Mouse (Mus musculus): ENCODE measurements around the gene Ranbp2. TPM values are rescaled to one million over a fixed set of nuclear protein-coding genes. Genes with fewer than 3 reads are reported as not detected.

The Ranbp2 gene
- polyA plus RNA-seq, 1 experiment from 2014 or later: 23.1 TPM

GRCm38 (mm10) chr10:58447280-58447781 is 611 bp downstream of the Ranbp2 start:
- no peak; the same call in none of the 2 replicates for ATAC-seq
- H3K27me3 ChIP-seq (replicated peaks): no peaks in the 10 kb centered on the region
- no peaks in the 10 kb centered on the region for H3K36me3 ChIP-seq
- no peaks in the 10 kb centered on the region for H3K4me1 ChIP-seq (replicated peaks)
- WGBS: under 1% methylated on average over 32 of the region's 32 CpGs
- peak overlapping the region; percentile 51 for H3K4me2 ChIP-seq (replicated peaks)
- no peaks in the 10 kb centered on the region for H3K9me3 ChIP-seq
- peak overlapping the region; percentile 96 for H3K27ac ChIP-seq
- H3K9ac ChIP-seq: peak overlapping the region; percentile 93
- H3K4me3 ChIP-seq (replicated peaks): peak overlapping the region; percentile 94

GRCm38 (mm10) chr10:58451575-58451974 is 4.9 kb downstream of the Ranbp2 start:
- Histone ChIP-seq H3K36me3 (peaks cover 8% of the 10 kb centered on the region; the same call in 1 of the 2 replicates), H3K4me1 (replicated peaks) (no peaks in the 10 kb centered on the region), H3K4me2 (replicated peaks) (no peak overlapping the region), H3K4me3 (replicated peaks) (no peak overlapping the region), H3K9ac (no peak overlapping the region), H3K27me3 (replicated peaks) (no peaks in the 10 kb centered on the region), H3K9me3 (no peaks in the 10 kb centered on the region), H3K27ac (no peak overlapping the region)
- ATAC-seq: no peak

GRCm38 (mm10) chr10:58452185-58452584 is 5.5 kb downstream of the Ranbp2 start:
- Histone ChIP-seq H3K9ac (no peak overlapping the region), H3K36me3 (peaks cover 8% of the 10 kb centered on the region; the same call in 1 of the 2 replicates), H3K4me3 (replicated peaks) (no peak overlapping the region), H3K4me1 (replicated peaks) (no peaks in the 10 kb centered on the region), H3K4me2 (replicated peaks) (no peak overlapping the region), H3K27me3 (replicated peaks) (no peaks in the 10 kb centered on the region), H3K27ac (no peak overlapping the region), H3K9me3 (no peaks in the 10 kb centered on the region)
- 97% methylated on average over 1 of the region's 1 CpGs for WGBS
- ATAC-seq: no peak

- Histone ChIP-seq H3K36me3 (peaks cover 11% of the 10 kb centered on the region; the same call in 1 of the 2 replicates), H3K27me3 (replicated peaks) (no peaks in the 10 kb centered on the region), H3K9ac (no peak overlapping the region), H3K4me3 (replicated peaks) (no peak overlapping the region), H3K9me3 (no peaks in the 10 kb centered on the region), H3K4me1 (replicated peaks) (no peaks in the 10 kb centered on the region), H3K4me2 (replicated peaks) (no peak overlapping the region), H3K27ac (no peak overlapping the region)
- 92% methylated on average over 1 of the region's 1 CpGs for WGBS
- peak; percentile 53; the same call in 1 of the 2 replicates for ATAC-seq
Measured at GRCm38 (mm10) chr10:58459896-58460295, 13.2 kb downstream of the Ranbp2 start.

GRCm38 (mm10) chr10:58477086-58477755 is 30.5 kb downstream of the Ranbp2 start:
- WGBS: 93% methylated on average over 5 of the region's 5 CpGs
- Histone ChIP-seq H3K9ac (no peak overlapping the region), H3K4me3 (replicated peaks) (no peak overlapping the region), H3K27me3 (replicated peaks) (no peaks in the 10 kb centered on the region), H3K27ac (no peak overlapping the region), H3K4me1 (replicated peaks) (no peaks in the 10 kb centered on the region), H3K4me2 (replicated peaks) (no peak overlapping the region), H3K9me3 (no peaks in the 10 kb centered on the region), H3K36me3 (peaks cover 27% of the 10 kb centered on the region)
- no peak for ATAC-seq

- Histone ChIP-seq H3K9ac (no peak overlapping the region), H3K9me3 (no peaks in the 10 kb centered on the region), H3K36me3 (peaks cover 27% of the 10 kb centered on the region), H3K4me1 (replicated peaks) (no peaks in the 10 kb centered on the region), H3K27me3 (replicated peaks) (no peaks in the 10 kb centered on the region), H3K4me2 (replicated peaks) (no peak overlapping the region), H3K27ac (no peak overlapping the region), H3K4me3 (replicated peaks) (no peak overlapping the region)
- 96% methylated on average over 2 of the region's 2 CpGs for WGBS
- no peak for ATAC-seq
Measured at GRCm38 (mm10) chr10:58478071-58478578, 31.4 kb downstream of the Ranbp2 start.

GRCm38 (mm10) chr10:58479954-58480490 is 33.3 kb downstream of the Ranbp2 start:
- Histone ChIP-seq H3K9ac (no peak overlapping the region), H3K27ac (no peak overlapping the region), H3K9me3 (no peaks in the 10 kb centered on the region), H3K4me3 (replicated peaks) (no peak overlapping the region), H3K4me1 (replicated peaks) (no peaks in the 10 kb centered on the region), H3K4me2 (replicated peaks) (no peak overlapping the region), H3K36me3 (peaks cover 31% of the 10 kb centered on the region), H3K27me3 (replicated peaks) (no peaks in the 10 kb centered on the region)
- 96% methylated on average over 4 of the region's 4 CpGs for WGBS
- no peak for ATAC-seq

GRCm38 (mm10) chr10:58491031-58491430 is 44.3 kb downstream of the Ranbp2 start:
- Histone ChIP-seq H3K9me3 (no peaks in the 10 kb centered on the region), H3K27me3 (replicated peaks) (no peaks in the 10 kb centered on the region), H3K4me3 (replicated peaks) (no peak overlapping the region), H3K4me1 (replicated peaks) (no peaks in the 10 kb centered on the region), H3K27ac (no peak overlapping the region), H3K36me3 (peaks cover 15% of the 10 kb centered on the region), H3K4me2 (replicated peaks) (no peak overlapping the region), H3K9ac (no peak overlapping the region)
- 91% methylated on average over 5 of the region's 5 CpGs for WGBS
- no peak for ATAC-seq

- Histone ChIP-seq H3K4me3 (replicated peaks) (no peak overlapping the region), H3K9me3 (no peaks in the 10 kb centered on the region), H3K4me1 (replicated peaks) (no peaks in the 10 kb centered on the region), H3K27ac (no peak overlapping the region), H3K9ac (no peak overlapping the region), H3K4me2 (replicated peaks) (no peak overlapping the region), H3K36me3 (peaks cover 11% of the 10 kb centered on the region), H3K27me3 (replicated peaks) (no peaks in the 10 kb centered on the region)
- no peak for ATAC-seq
- 81% methylated on average over 2 of the region's 2 CpGs for WGBS
Measured at GRCm38 (mm10) chr10:58495637-58496036, 48.9 kb downstream of the Ranbp2 start.

- H3K4me2 ChIP-seq (replicated peaks): peak overlapping the region; percentile 65
- H3K27ac ChIP-seq: peak overlapping the region; percentile 93
- peak overlapping the region; percentile 75 for H3K4me3 ChIP-seq (replicated peaks)
- no peak for ATAC-seq
- H3K9ac ChIP-seq: no peak overlapping the region
- no peaks in the 10 kb centered on the region for H3K9me3 ChIP-seq
- no peaks in the 10 kb centered on the region for H3K27me3 ChIP-seq (replicated peaks)
- H3K4me1 ChIP-seq (replicated peaks): no peaks in the 10 kb centered on the region
- peaks cover 6% of the 10 kb centered on the region for H3K36me3 ChIP-seq
Measured at GRCm38 (mm10) chr10:58496732-58497131, 50.0 kb downstream of the Ranbp2 start.

GRCm38 (mm10) chr10:58497320-58498284 is 50.9 kb downstream of the Ranbp2 start, which contains the start of gene Ccdc138:
Gene Ccdc138 (plus strand): TSS chr10:58497948.
- H3K27ac ChIP-seq: peak within 1 kb of the TSS; percentile 93
- H3K9me3 ChIP-seq: no peaks in the 10 kb centered on the region
- WGBS: 1% methylated on average over 50 of the region's 50 CpGs

GRCm38 (mm10) chr10:58498516-58498915 is 51.8 kb downstream of the Ranbp2 start:
- no peaks in the 10 kb centered on the region for H3K9me3 ChIP-seq
- H3K4me3 ChIP-seq (replicated peaks): peak overlapping the region; percentile 75
- H3K36me3 ChIP-seq: peaks cover 3% of the 10 kb centered on the region; the same call in 1 of the 2 replicates
- 56% methylated on average over 2 of the region's 2 CpGs for whole genome bisulfite sequencing
- peak overlapping the region; percentile 65 for H3K4me2 ChIP-seq (replicated peaks)
- H3K27ac ChIP-seq: 0 out of 2 replicates have a peak overlapping the region, but pooled peaks have one; percentile 93
- no peak overlapping the region for H3K9ac ChIP-seq
- no peak for ATAC-seq
- no peaks in the 10 kb centered on the region for H3K27me3 ChIP-seq (replicated peaks)
- no peaks in the 10 kb centered on the region for H3K4me1 ChIP-seq (replicated peaks)

More at GRCm38 (mm10) chr10:58497320-58498284, 50.9 kb downstream of the Ranbp2 start, which contains the start of gene Ccdc138:
- peaks cover 3% of the 10 kb centered on the region; the same call in 1 of the 2 replicates for H3K36me3 ChIP-seq
- peak within 1 kb of the TSS; percentile 68 for H3K9ac ChIP-seq
- H3K4me3 ChIP-seq (replicated peaks): peak within 1 kb of the TSS; percentile 75
- peak; percentile 99 for ATAC-seq
- H3K4me1 ChIP-seq (replicated peaks): no peaks in the 10 kb centered on the region
- H3K27me3 ChIP-seq (replicated peaks): no peaks in the 10 kb centered on the region
- H3K4me2 ChIP-seq (replicated peaks): peak within 1 kb of the TSS; percentile 65
